Mouse (Mus musculus) kidney, adult 2 months (tissue): ENCODE data around the gene Tctex1d4. TPM values are rescaled to one million over a fixed set of nuclear protein-coding genes. Genes with fewer than 3 reads are reported as not detected.
A peak's percentile ranks its signal among the peaks of the same experiment; 100 is the strongest.

Experiments used
- DNase-seq: peaks from one replicate; pipeline ENCODE4 v3.0.0; 2021
- H3K27ac ChIP-seq: fragments of 200-500 bp; 2 replicates; pipeline ENCODE4 v1.5.1; 2012; ENCODE audit warnings: low read depth, low read length, control low read depth, inconsistent platforms; ENCODE audit not compliant: insufficient read depth
- H3K27me3 ChIP-seq: fragments of 200-500 bp; replicated peaks from 2 replicates; pipeline ENCODE4 v1.6.1; 2012; ENCODE audit warnings: mild to moderate bottlenecking, moderate library complexity, low read length, inconsistent platforms; ENCODE audit not compliant: control insufficient read depth, insufficient read depth
- H3K36me3 ChIP-seq: fragments of 200-500 bp; 2 replicates; pipeline ENCODE4 v1.6.1; 2012; ENCODE audit warnings: mild to moderate bottlenecking, moderate library complexity, low read length, inconsistent platforms; ENCODE audit not compliant: control insufficient read depth, insufficient read depth
- H3K4me1 ChIP-seq: fragments of 200-500 bp; 2 replicates; pipeline ENCODE4 v1.6.1; 2011; ENCODE audit warnings: low read length; ENCODE audit not compliant: control insufficient read depth, insufficient read depth
- H3K4me3 ChIP-seq: fragments of 200-500 bp; 2 replicates; pipeline ENCODE4 v1.5.1; 2011; ENCODE audit warnings: mild to moderate bottlenecking, low read depth, low read length, control low read depth; ENCODE audit not compliant: insufficient read depth
- CTCF ChIP-seq: fragments of 200-500 bp; conservative IDR thresholded peaks from 2 replicates; pipeline ENCODE4 v1.5.1; 2011; ENCODE audit warnings: low read depth, mild to moderate bottlenecking, control low read depth, low read length, moderate library complexity, mixed read lengths; ENCODE audit not compliant: insufficient read depth, insufficient read length
- POLR2A ChIP-seq: fragments of 200-500 bp; IDR thresholded peaks from one replicate; pipeline ENCODE4 v1.6.1; 2011; ENCODE audit warnings: low read depth, low read length, control low read depth
- WGBS: fragments of 180-500 bp; shearing (Covaris S2); methylation state at CpG from one replicate; pipeline ENCODE4 v1.1.7; 2018; 5-methylcytosine and 5-hydroxymethylcytosine counted together
- polyA plus RNA-seq: library from polyadenylated mRNA; depleted of rRNA; stranded (reverse); fragments of >200 nt; gene quantifications from 2 replicates; pipeline ENCODE4 v1.2.3, GENCODE M21; 2012

The Tctex1d4 gene
- polyA plus RNA-seq, 1 experiment, result 0.20 TPM

DNA sequence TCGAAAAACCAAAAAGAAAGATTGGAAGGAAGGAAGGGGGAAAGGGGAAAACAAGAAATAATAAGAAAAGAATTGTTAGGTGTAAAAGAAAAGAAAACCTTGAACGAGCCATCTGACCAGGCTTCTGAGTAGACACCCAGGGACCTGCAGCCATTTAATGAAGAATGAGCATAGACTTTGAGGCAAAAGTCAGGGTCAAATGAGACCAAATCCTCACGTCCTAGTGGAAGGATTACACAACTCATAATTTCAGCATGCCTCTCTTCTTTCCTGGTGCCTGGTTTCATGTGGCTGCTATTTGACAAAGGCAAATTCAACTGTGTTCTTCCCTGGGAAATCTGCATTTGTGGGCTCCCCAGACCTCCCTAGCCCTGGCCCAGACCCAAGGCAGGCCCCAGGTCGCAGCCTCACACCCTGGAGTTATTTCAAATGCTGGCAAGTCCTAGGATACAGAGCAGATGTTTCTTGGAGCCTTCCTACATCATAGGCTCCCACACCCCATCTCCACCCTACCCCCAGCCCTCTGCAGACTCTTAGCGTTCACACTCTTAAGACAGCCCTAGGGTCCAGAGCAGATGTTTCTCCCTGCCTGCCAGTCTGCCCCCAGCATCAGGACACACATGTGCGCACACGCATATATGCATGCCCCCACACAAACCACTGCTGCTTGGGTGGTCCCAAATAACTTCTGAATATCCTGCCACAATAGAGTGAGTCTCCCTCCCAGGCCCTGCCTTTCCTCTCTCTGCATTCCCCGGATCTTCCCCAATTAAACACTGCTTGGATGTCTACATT lies 28.4 kb upstream of the Tctex1d4 start:
- H3K4me1 ChIP-seq, result no peaks in the 10 kb centered on the region
- DNase-seq, result no peak
- H3K4me3 ChIP-seq, result no peak overlapping the region
- H3K27me3 ChIP-seq, result no peaks in the 10 kb centered on the region
- TF ChIP-seq POLR2A (no peak), CTCF (no peak)
- H3K36me3 ChIP-seq, result no peaks in the 10 kb centered on the region
- H3K27ac ChIP-seq, result no peak overlapping the region
- 64% methylated on average over 8 of the region's 8 CpGs for WGBS

DNA sequence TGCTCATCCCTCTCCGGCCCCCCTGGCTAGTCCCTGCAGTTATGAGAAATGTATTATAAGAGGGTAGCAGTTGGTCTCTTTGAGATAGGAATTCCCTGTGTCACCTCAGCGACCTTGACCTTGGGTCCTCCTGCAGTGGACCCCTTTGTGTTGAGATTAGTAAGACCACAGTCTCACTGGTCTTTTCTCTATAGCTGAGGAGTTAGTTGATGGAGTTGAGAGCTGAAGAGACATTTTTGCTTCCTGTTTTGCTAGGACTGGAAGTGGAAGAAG lies 27.9 kb upstream of the Tctex1d4 start:
- H3K4me3 ChIP-seq, result no peak overlapping the region
- H3K4me1 ChIP-seq, result no peaks in the 10 kb centered on the region
- H3K36me3 ChIP-seq, result no peaks in the 10 kb centered on the region
- no peak overlapping the region for H3K27ac ChIP-seq
- no peaks in the 10 kb centered on the region for H3K27me3 ChIP-seq
- TF ChIP-seq POLR2A, result no peak
- no peak for TF ChIP-seq CTCF
- no peak for DNase-seq
- 76% methylated on average over 2 of the region's 2 CpGs for WGBS

DNA sequence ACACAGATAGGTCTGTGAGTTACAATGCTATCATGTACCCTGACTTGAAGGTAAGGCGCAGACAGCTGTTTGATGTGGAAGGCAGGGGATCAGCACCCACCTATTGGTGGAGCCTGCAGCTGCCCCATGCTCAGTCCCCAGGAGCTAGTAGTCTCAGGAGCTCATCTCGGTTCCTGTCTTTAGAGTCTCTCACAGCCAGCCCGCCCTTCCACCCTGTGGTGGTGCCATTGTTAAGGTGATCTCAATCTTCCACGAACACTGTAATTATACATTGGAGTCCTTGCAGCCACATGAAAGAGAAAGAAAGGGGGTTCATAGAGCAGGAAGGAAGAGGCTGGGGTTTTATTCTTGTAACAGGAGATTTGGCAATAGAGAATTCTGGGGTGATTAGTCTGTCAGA lies 26.6 kb upstream of the Tctex1d4 start:
- H3K27ac ChIP-seq, result no peak overlapping the region
- DNase-seq, result no peak
- TF ChIP-seq POLR2A (no peak), CTCF (no peak)
- WGBS, result 81% methylated on average over 4 of the region's 4 CpGs
- H3K36me3 ChIP-seq, result no peaks in the 10 kb centered on the region
- no peak overlapping the region for H3K4me3 ChIP-seq
- H3K27me3 ChIP-seq, result no peaks in the 10 kb centered on the region
- H3K4me1 ChIP-seq, result no peaks in the 10 kb centered on the region

DNA sequence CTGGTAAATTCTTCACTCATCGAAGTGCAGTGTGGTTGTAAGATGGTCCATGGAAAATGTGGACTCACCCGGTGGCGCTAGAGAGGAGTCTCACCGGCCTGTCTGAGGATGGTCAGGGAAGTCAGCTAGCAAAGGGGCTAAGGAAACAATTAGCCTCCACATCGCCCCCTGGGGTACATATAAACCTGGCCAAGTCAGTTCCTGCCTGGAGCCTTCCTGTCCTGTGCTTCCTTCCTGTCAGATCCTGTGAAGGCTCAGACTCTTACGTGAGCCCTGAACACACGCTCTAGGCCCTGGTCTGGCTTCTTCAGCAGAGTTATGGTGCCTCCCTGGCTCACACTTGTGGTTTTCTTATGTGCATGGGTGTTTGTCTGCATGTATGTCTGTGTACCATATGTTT lies 25.4 kb upstream of the Tctex1d4 start:
- H3K27me3 ChIP-seq, result no peaks in the 10 kb centered on the region
- WGBS, result 47% methylated on average over 7 of the region's 7 CpGs
- TF ChIP-seq POLR2A (no peak), CTCF (peak; percentile 40; the same call in 1 of the 2 replicates)
- H3K4me3 ChIP-seq, result no peak overlapping the region
- no peak overlapping the region for H3K27ac ChIP-seq
- H3K4me1 ChIP-seq, result no peaks in the 10 kb centered on the region
- peak; percentile 70 for DNase-seq
- no peaks in the 10 kb centered on the region for H3K36me3 ChIP-seq

DNA sequence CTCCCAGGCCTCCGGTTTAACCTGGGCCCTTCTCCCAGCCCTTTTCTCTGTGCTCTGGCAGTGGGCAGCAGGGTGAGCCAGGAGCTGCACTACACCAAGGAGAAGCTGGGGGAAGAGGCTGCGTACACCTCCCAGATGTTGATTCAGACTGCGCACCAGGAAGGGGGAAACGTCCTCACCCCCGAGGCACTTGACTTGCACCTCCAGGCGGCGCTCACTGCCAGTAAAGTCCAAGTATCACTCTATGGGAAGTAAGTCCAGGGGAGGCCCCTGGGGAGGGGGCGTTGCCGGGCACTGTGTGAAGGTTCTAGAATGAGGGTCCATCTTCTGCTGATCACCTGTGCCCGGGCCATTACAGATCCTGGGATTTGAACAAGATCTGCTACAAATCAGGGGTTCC lies 21.9 kb upstream of the Tctex1d4 start:
- DNase-seq, result no peak
- Histone ChIP-seq H3K4me1 (no peaks in the 10 kb centered on the region), H3K27ac (no peak overlapping the region), H3K4me3 (no peak overlapping the region), H3K27me3 (no peaks in the 10 kb centered on the region), H3K36me3 (no peaks in the 10 kb centered on the region)
- TF ChIP-seq CTCF (no peak), POLR2A (no peak)
- 65% methylated on average over 10 of the region's 10 CpGs for WGBS

DNA sequence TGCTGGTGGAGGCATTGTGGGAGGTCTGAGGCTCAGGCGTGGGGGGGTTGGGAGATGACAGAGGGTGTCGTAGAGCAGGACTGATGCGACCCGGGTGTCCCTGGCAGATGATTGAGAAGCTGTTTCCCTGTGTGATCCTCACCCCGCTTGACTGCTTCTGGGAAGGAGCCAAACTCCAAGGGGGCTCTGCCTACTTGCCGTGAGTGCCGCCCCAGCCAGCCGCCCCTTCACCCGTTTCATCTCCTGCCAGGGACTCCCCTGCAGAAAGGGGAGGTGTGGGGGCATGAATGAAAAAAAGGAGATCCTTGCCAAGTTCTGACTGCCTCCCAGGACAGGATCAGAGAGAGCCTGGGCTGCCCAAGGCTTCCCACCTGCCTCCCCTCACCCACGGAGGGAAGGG lies 21.5 kb upstream of the Tctex1d4 start:
- WGBS, result 37% methylated on average over 10 of the region's 10 CpGs
- Histone ChIP-seq H3K27ac (no peak overlapping the region), H3K36me3 (no peaks in the 10 kb centered on the region), H3K4me1 (no peaks in the 10 kb centered on the region), H3K27me3 (no peaks in the 10 kb centered on the region), H3K4me3 (no peak overlapping the region)
- DNase-seq, result peak; percentile 50
- TF ChIP-seq POLR2A, result no peak
- no peak for TF ChIP-seq CTCF

DNA sequence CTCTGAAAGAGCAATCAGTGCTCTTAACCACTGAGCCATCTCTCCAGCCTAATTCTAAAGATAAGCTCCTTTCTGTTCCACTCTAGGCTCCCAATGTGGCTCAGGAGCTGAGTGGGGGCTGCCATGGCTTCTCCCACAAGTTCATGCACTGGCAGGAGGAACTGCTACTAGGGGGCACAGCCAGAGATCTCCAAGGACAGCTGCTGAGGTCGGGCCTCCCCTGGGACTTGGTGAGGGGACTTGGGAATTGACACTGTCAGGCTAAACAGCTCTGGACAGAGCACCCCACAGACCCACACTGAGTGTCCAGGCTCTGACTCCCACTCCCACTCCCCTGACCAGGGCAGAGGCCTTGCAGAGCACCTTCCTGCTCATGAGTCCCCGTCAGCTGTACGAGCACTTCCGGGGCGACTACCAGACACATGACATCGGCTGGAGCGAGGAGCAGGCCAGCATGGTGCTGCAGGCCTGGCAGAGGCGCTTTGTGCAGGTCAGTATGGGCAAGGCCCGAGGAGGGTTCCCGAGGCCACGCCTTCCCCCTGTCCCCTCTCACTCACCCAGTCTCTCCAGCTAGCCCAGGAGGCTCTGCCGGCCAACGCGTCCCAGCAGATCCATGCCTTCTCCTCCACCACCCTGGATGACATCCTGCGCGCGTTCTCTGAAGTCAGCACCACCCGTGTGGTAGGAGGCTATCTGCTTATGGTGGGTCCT lies 18.6 kb upstream of the Tctex1d4 start:
- no peak overlapping the region for H3K27ac ChIP-seq
- H3K4me1 ChIP-seq, result no peaks in the 10 kb centered on the region
- TF ChIP-seq POLR2A, result no peak
- TF ChIP-seq CTCF, result no peak
- H3K4me3 ChIP-seq, result no peak overlapping the region
- no peak for DNase-seq
- 94% methylated on average over 18 of the region's 18 CpGs for WGBS
- no peaks in the 10 kb centered on the region for H3K36me3 ChIP-seq
- H3K27me3 ChIP-seq, result no peaks in the 10 kb centered on the region
